Mouse (Mus musculus): Measurements from ENCODE around the gene Zfp423. TPM values are rescaled to one million over a fixed set of nuclear protein-coding genes. Genes with fewer than 3 reads are reported as not detected.

The Zfp423 gene
- polyA plus RNA-seq, 1 experiment from 2014 or later, result 0.01 TPM

GRCm38 (mm10) chr8:87693741-87694140 is 265.7 kb downstream of the Zfp423 start:
- H3K27me3 ChIP-seq, result peaks cover 30% of the 10 kb centered on the region
- ChIA-PET POLR2A (no interaction called here), CTCF (no interaction called here)
- in situ Hi-C loops (cut with MboI; ENCODE audit: low pct_unique_long_range_greater_than_20kb), result no loop called here
- DNase-seq (ENCODE audit: low read depth, low spot score), result no peak
- TF ChIP-seq CTCF (IDR thresholded peaks at IDR 0.05), result no peak
- ATAC-seq, result no peak

GRCm38 (mm10) chr8:87690100-87691095 is 269.0 kb downstream of the Zfp423 start:
- in situ Hi-C loops (cut with MboI; ENCODE audit: low pct_unique_long_range_greater_than_20kb), result no loop called here
- no peak for DNase-seq (ENCODE audit: low read depth, low spot score)

GRCm38 (mm10) chr8:87689192-87689591 is 270.2 kb downstream of the Zfp423 start:
- DNase-seq (ENCODE audit: low read depth, low spot score) (no peak), ATAC-seq (no peak)
- no peak for TF ChIP-seq CTCF (IDR thresholded peaks at IDR 0.05)
- in situ Hi-C loops (cut with MboI; ENCODE audit: low pct_unique_long_range_greater_than_20kb), result no loop called here
- ChIA-PET CTCF (no interaction called here), POLR2A (no interaction called here)
- H3K27me3 ChIP-seq, result peaks cover 48% of the 10 kb centered on the region

More at GRCm38 (mm10) chr8:87690100-87691095, 269.0 kb downstream of the Zfp423 start:
- ChIA-PET POLR2A (no interaction called here), CTCF (no interaction called here)
- ATAC-seq, result no peak
- peaks cover 40% of the 10 kb centered on the region for H3K27me3 ChIP-seq
- no peak for TF ChIP-seq CTCF (IDR thresholded peaks at IDR 0.05)

- ATAC-seq, result no peak
- CTCF ChIA-PET, result no interaction called here
- H3K27me3 ChIP-seq, result peaks cover 50% of the 10 kb centered on the region
- no peak for DNase-seq (ENCODE audit: low read depth, low spot score)
- POLR2A ChIA-PET, result no interaction called here
- no peak for TF ChIP-seq CTCF (IDR thresholded peaks at IDR 0.05)
- in situ Hi-C loops (cut with MboI; ENCODE audit: low pct_unique_long_range_greater_than_20kb), result no loop called here
Observed at GRCm38 (mm10) chr8:87688348-87688747, 271.0 kb downstream of the Zfp423 start.

GRCm38 (mm10) chr8:87686986-87687698 is 272.3 kb downstream of the Zfp423 start:
- no peak for TF ChIP-seq CTCF (IDR thresholded peaks at IDR 0.05)
- CTCF ChIA-PET, result no interaction called here
- no peak for DNase-seq (ENCODE audit: low read depth, low spot score)
- H3K27me3 ChIP-seq, result peaks cover 53% of the 10 kb centered on the region
- in situ Hi-C loops (cut with MboI; ENCODE audit: low pct_unique_long_range_greater_than_20kb), result no loop called here
- ATAC-seq, result no peak
- POLR2A ChIA-PET, result no interaction called here

- TF ChIP-seq CTCF (IDR thresholded peaks at IDR 0.05), result no peak
- in situ Hi-C loops (cut with MboI; ENCODE audit: low pct_unique_long_range_greater_than_20kb), result no loop called here
- DNase-seq (ENCODE audit: low read depth, low spot score) (no peak), ATAC-seq (no peak)
- CTCF ChIA-PET, result no interaction called here
- POLR2A ChIA-PET, result no interaction called here
- peaks cover 55% of the 10 kb centered on the region for H3K27me3 ChIP-seq
Observed at GRCm38 (mm10) chr8:87686026-87686425, 273.4 kb downstream of the Zfp423 start.

- H3K27me3 ChIP-seq, result peaks cover 54% of the 10 kb centered on the region
- in situ Hi-C loops (cut with MboI; ENCODE audit: low pct_unique_long_range_greater_than_20kb), result no loop called here
- no peak for TF ChIP-seq CTCF (IDR thresholded peaks at IDR 0.05)
- DNase-seq (ENCODE audit: low read depth, low spot score) (no peak), ATAC-seq (no peak)
- ChIA-PET CTCF (no interaction called here), POLR2A (no interaction called here)
Observed at GRCm38 (mm10) chr8:87685392-87685791, 274.0 kb downstream of the Zfp423 start.

GRCm38 (mm10) chr8:87682066-87682465 is 277.3 kb downstream of the Zfp423 start:
- peaks cover 35% of the 10 kb centered on the region for H3K27me3 ChIP-seq
- no peak for ATAC-seq
- TF ChIP-seq CTCF (IDR thresholded peaks at IDR 0.05), result no peak
- ChIA-PET CTCF (no interaction called here), POLR2A (no interaction called here)
- DNase-seq (ENCODE audit: low read depth, low spot score), result no peak
- in situ Hi-C loops (cut with MboI; ENCODE audit: low pct_unique_long_range_greater_than_20kb), result no loop called here

GRCm38 (mm10) chr8:87680034-87680433 is 279.4 kb downstream of the Zfp423 start:
- ChIA-PET POLR2A (no interaction called here), CTCF (no interaction called here)
- peaks cover 27% of the 10 kb centered on the region for H3K27me3 ChIP-seq
- in situ Hi-C loops (cut with MboI; ENCODE audit: low pct_unique_long_range_greater_than_20kb), result no loop called here
- TF ChIP-seq CTCF (IDR thresholded peaks at IDR 0.05), result no peak
- DNase-seq (ENCODE audit: low read depth, low spot score), result no peak
- ATAC-seq, result no peak

GRCm38 (mm10) chr8:87679431-87680003 is 279.9 kb downstream of the Zfp423 start:
- in situ Hi-C loops (cut with MboI; ENCODE audit: low pct_unique_long_range_greater_than_20kb), result no loop called here
- DNase-seq (ENCODE audit: low read depth, low spot score), result no peak
- no peak for TF ChIP-seq CTCF (IDR thresholded peaks at IDR 0.05)
- CTCF ChIA-PET, result no interaction called here
- no peak for ATAC-seq
- POLR2A ChIA-PET, result no interaction called here
- H3K27me3 ChIP-seq, result peaks cover 22% of the 10 kb centered on the region

GRCm38 (mm10) chr8:87675411-87675810 is 284.0 kb downstream of the Zfp423 start:
- ChIA-PET CTCF (no interaction called here), POLR2A (no interaction called here)
- in situ Hi-C loops (cut with MboI; ENCODE audit: low pct_unique_long_range_greater_than_20kb), result no loop called here
- no peak for TF ChIP-seq CTCF (IDR thresholded peaks at IDR 0.05)
- ATAC-seq (no peak), DNase-seq (ENCODE audit: low read depth, low spot score) (no peak)
- H3K27me3 ChIP-seq, result peaks cover 16% of the 10 kb centered on the region
